Mouse (Mus musculus) stomach, postnatal 0 days (tissue): Measurements from ENCODE around the gene Cd247.

ENCODE experiments used
- CTCF ChIP-seq: IDR thresholded peaks from 2 replicates; pipeline ENCODE4 v1.5.1; 2016; ENCODE audit warnings: antibody characterized with exemption, low read depth, mild to moderate bottlenecking, moderate library complexity
- EP300 ChIP-seq: optimal IDR thresholded peaks from 2 replicates; pipeline ENCODE3; 2016; ENCODE audit warnings: antibody characterized with exemption

DNA sequence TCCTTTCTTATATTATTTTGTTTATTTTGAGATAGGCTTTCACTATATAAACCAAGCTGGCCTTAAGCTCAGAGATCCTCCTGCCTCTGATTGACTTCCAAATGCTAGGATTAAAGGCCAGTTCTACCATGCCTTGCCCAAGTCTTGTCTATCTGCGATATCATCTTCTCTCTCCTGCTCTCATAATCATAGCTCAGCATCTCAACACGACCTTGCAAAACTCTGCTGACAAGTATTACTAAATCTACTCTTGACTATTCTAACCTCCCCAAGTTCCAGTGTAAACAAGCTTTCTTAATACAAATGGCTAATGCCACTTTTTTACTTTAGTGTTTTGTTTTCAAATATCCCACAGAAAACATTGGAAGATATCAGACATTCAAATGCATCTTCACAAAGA is 119.7 kb downstream of the Cd247 start:
- TF ChIP-seq CTCF (no peak), EP300 (no peak)
